Comparison of ENCODE assay signal across 15 mouse cellular contexts in genomic region chr15:84627308-84627707, GRCm38 (mm10). TPM values are rescaled to one million over a fixed set of nuclear protein-coding genes. Genes with fewer than 3 reads are reported as not detected.
DNase-seq lines count a peak whose midpoint lies in the region; ATAC-seq and TF ChIP-seq lines count a peak whose summit lies in the region.
"Had no signal": no experiment of that assay in that cellular context is flagged by ENCODE, and none has a peak within 500 bp of the region (broad histone marks: within the 10 kb centered on the region; RNA-seq: fewer than 3 reads in every experiment).

No protein-coding gene starts in this region.

- H3K27ac ChIP-seq in gastrocnemius, adult 2 months, result no peak overlapping the region
- 0 out of 2 replicates have a peak overlapping the region, but pooled peaks have one; percentile 51 for H3K27ac ChIP-seq in layer of hippocampus, adult 2 months
- no peak overlapping the region for H3K27ac ChIP-seq in midbrain, embryonic 16.5 days (ENCODE audit: low read length)
- no peak overlapping the region for H3K27ac ChIP-seq in kidney, embryonic 16.5 days (ENCODE audit: low read length)
- no peak overlapping the region for H3K27ac ChIP-seq in liver, embryonic 12.5 days
- H3K27ac ChIP-seq: forebrain, embryonic 12.5 days; liver, embryonic 13.5 days had no signal

- peak; percentile 13 for DNase-seq in gastrocnemius, adult 2 months
- DNase-seq in gastrocnemius, postnatal 10 days, result no peak
- peak; percentile 76 for DNase-seq in R1 (ENCODE audit: low read depth, low spot score)
- DNase-seq in layer of hippocampus, adult 2 months (ENCODE audit: low spot score in 2 of 2), result peak; percentile 67 to 81
- DNase-seq: adrenal gland, postnatal 25 days; heart, postnatal 14 days; kidney, adult 2 months; liver, embryonic 13.5 days; lung, postnatal 4 days had no signal

- H3K36me3 ChIP-seq in midbrain, embryonic 16.5 days (ENCODE audit: control insufficient read depth, insufficient read depth, low read length), result no peaks in the 10 kb centered on the region
- no peaks in the 10 kb centered on the region for H3K36me3 ChIP-seq in kidney, embryonic 16.5 days (ENCODE audit: insufficient read depth, low read length)
- H3K36me3 ChIP-seq in liver, embryonic 12.5 days, result no peaks in the 10 kb centered on the region
- H3K36me3 ChIP-seq: forebrain, embryonic 12.5 days; liver, embryonic 13.5 days had no signal

- 41% methylated on average over 5 of the region's 5 CpGs for WGBS in midbrain, embryonic 16.5 days
- 72% methylated on average over 5 of the region's 5 CpGs for WGBS in kidney, embryonic 16.5 days
- 62% methylated on average over 5 of the region's 5 CpGs for WGBS in liver, embryonic 12.5 days (ENCODE audit: insufficient replicate concordance)

- TF ChIP-seq CTCF in gastrocnemius, adult 2 months (IDR thresholded peaks at IDR 0.05), result no peak
- no peak for TF ChIP-seq CTCF in layer of hippocampus, adult 2 months (conservative IDR thresholded peaks at IDR 0.05)

- intact Hi-C loops in gastrocnemius, adult 2 months (cut with DNase I), result no loop called here

- H3K27me3 ChIP-seq in midbrain, embryonic 16.5 days (ENCODE audit: control insufficient read depth, insufficient read depth, low read depth, low read length), result no peaks in the 10 kb centered on the region; the same call in 1 of the 2 replicates
- no peaks in the 10 kb centered on the region for H3K27me3 ChIP-seq in kidney, embryonic 16.5 days (ENCODE audit: insufficient read depth, low read length)
- H3K27me3 ChIP-seq in liver, embryonic 12.5 days (replicated peaks), result peaks cover 9% of the 10 kb centered on the region; the same call in 1 of the 2 replicates
- H3K27me3 ChIP-seq: liver, embryonic 13.5 days had no signal

- H3K4me3 ChIP-seq in gastrocnemius, adult 2 months, result no peak overlapping the region
- H3K4me3 ChIP-seq in layer of hippocampus, adult 2 months, result no peak overlapping the region
- H3K4me3 ChIP-seq in midbrain, embryonic 16.5 days (ENCODE audit: low read depth, low read length), result no peak overlapping the region
- H3K4me3 ChIP-seq in kidney, embryonic 16.5 days (ENCODE audit: low read length), result no peak overlapping the region
- no peak overlapping the region for H3K4me3 ChIP-seq in liver, embryonic 12.5 days
- H3K4me3 ChIP-seq: forebrain, embryonic 12.5 days; liver, embryonic 13.5 days; myocyte had no signal

- ATAC-seq in midbrain, embryonic 16.5 days, result peak; percentile 33; the same call in 1 of the 2 replicates
- no peak for ATAC-seq in kidney, embryonic 16.5 days (ENCODE audit: low FRiP score, low TSS enrichment)
- ATAC-seq in monocyte, adult 5-6 weeks (replicated peaks; ENCODE audit: insufficient number of reproducible peaks, low FRiP score, low TSS enrichment, poor library complexity, severe bottlenecking), result no peak
- ATAC-seq in liver, embryonic 12.5 days, result no peak

- no peaks in the 10 kb centered on the region for H3K9me3 ChIP-seq in midbrain, embryonic 16.5 days (replicated peaks; ENCODE audit: control insufficient read depth, low read length, poor library complexity, severe bottlenecking)
- H3K9me3 ChIP-seq in kidney, embryonic 16.5 days (ENCODE audit: low read length), result no peaks in the 10 kb centered on the region
- no peaks in the 10 kb centered on the region for H3K9me3 ChIP-seq in liver, embryonic 12.5 days (replicated peaks)
- H3K9me3 ChIP-seq: forebrain, embryonic 12.5 days; liver, embryonic 13.5 days had no signal

- H3K4me1 ChIP-seq in midbrain, embryonic 16.5 days (ENCODE audit: control insufficient read depth, insufficient read depth, low read length), result peaks cover 24% of the 10 kb centered on the region
- peaks cover 3% of the 10 kb centered on the region; the same call in 1 of the 2 replicates for H3K4me1 ChIP-seq in kidney, embryonic 16.5 days (ENCODE audit: insufficient read depth, low read length)
- H3K4me1 ChIP-seq in liver, embryonic 12.5 days, result peaks cover 10% of the 10 kb centered on the region
- H3K4me1 ChIP-seq: liver, embryonic 13.5 days had no signal

- no peak overlapping the region for H3K4me2 ChIP-seq in midbrain, embryonic 16.5 days (ENCODE audit: low read length)
- H3K4me2 ChIP-seq in kidney, embryonic 16.5 days (replicated peaks; ENCODE audit: low read depth, low read length), result no peak overlapping the region
- no peak overlapping the region for H3K4me2 ChIP-seq in liver, embryonic 12.5 days
- H3K4me2 ChIP-seq: forebrain, embryonic 12.5 days; liver, embryonic 13.5 days had no signal

- no peak overlapping the region for H3K9ac ChIP-seq in midbrain, embryonic 16.5 days (ENCODE audit: low read depth, low read length)
- no peak overlapping the region for H3K9ac ChIP-seq in kidney, embryonic 16.5 days (replicated peaks; ENCODE audit: low read length)
- no peak overlapping the region for H3K9ac ChIP-seq in liver, embryonic 12.5 days
- H3K9ac ChIP-seq: forebrain, embryonic 12.5 days; liver, embryonic 13.5 days had no signal

RNA-seq across cellular contexts. Expression of gene Prr5, which starts 42.1 kb away (rescaled TPM):
- 1 to 10 TPM; 3.0 to 4.3 TPM for total RNA-seq in gastrocnemius, adult 2 months (2021)
- total RNA-seq in gastrocnemius, postnatal 10 days (2021), result 10 to 100 TPM; 12.3 to 12.7 TPM
- 10 to 100 TPM; 15.5 to 16.9 TPM for total RNA-seq in layer of hippocampus, adult 2 months (2021)
- polyA plus RNA-seq in midbrain, embryonic 16.5 days (2015; fragmentation: Nextera tagmentation; extraction: Ambion mirVana), result 28.1 and 30.8 TPM in 2 replicates
- 43.4 and 44.1 TPM in 2 replicates for polyA plus RNA-seq in kidney, embryonic 16.5 days (2015; fragmentation: Nextera tagmentation; extraction: Ambion mirVana)
- total RNA-seq in monocyte, adult 5-6 weeks (2017), result 2.6 to 9.9 TPM (median 3.7 TPM) in 3 replicates
- polyA plus RNA-seq in liver, embryonic 12.5 days (2016; fragmentation: Nextera tagmentation; extraction: Ambion mirVana), result 12.6 and 14.1 TPM in 2 replicates
